8 mouse cellular contexts compared by ENCODE assay signal in the genomic region with DNA sequence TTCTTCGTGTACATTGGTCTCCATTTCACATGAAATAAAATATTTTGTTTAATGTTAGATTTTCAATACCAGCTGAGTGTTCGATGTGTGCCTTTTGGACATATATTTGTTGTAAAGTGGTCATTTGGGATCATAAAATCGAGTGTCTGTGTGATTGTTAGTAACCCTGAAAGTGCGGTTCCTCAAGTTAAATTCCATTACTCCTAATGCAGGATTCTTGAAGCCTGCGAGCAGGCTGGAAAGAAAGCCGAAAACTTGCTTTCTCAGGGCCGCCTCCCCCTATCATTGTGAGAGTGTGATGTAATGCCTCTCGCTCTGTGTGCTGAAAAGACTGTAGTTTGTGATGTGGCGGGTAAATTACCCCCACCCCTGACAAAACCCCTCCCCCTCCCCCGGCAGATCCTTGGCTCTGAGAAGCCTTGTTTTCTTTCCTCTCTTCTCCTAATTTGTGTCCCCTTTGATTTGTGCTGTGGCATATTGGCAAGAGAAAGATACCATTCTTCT.
A peak's percentile ranks its signal among the peaks of the same experiment; 100 is the strongest.
DNase-seq lines count a peak whose midpoint lies in the region; ATAC-seq and TF ChIP-seq lines count a peak whose summit lies in the region.

No protein-coding gene starts in this region.

- H3K4me1 ChIP-seq in megakaryocyte, embryonic 14.5 days: peaks cover 58% of the 10 kb centered on the region
- peaks cover 22% of the 10 kb centered on the region for H3K4me1 ChIP-seq in forebrain, postnatal 0 days (ENCODE audit: insufficient read depth)
- peaks cover 16% of the 10 kb centered on the region for H3K4me1 ChIP-seq in intestine, embryonic 15.5 days (replicated peaks)
- peaks cover 37% of the 10 kb centered on the region for H3K4me1 ChIP-seq in liver, embryonic 11.5 days (replicated peaks; ENCODE audit: control insufficient read depth, insufficient read depth, low read length)

- H3K9ac ChIP-seq in forebrain, postnatal 0 days: peak overlapping the region; percentile 61
- H3K9ac ChIP-seq in intestine, embryonic 15.5 days: peak overlapping the region; percentile 64
- H3K9ac ChIP-seq in liver, embryonic 11.5 days (ENCODE audit: low read depth, low read length): peak overlapping the region; percentile 86

- H3K36me3 ChIP-seq in megakaryocyte, embryonic 14.5 days (replicated peaks; ENCODE audit: low read length): peaks cover 7% of the 10 kb centered on the region
- no peaks in the 10 kb centered on the region for H3K36me3 ChIP-seq in forebrain, postnatal 0 days (ENCODE audit: insufficient read depth)
- H3K36me3 ChIP-seq in intestine, embryonic 15.5 days: no peaks in the 10 kb centered on the region
- no peaks in the 10 kb centered on the region for H3K36me3 ChIP-seq in liver, embryonic 11.5 days (ENCODE audit: control insufficient read depth, insufficient read depth, low read length)

- H3K27me3 ChIP-seq in megakaryocyte, embryonic 14.5 days (replicated peaks): no peaks in the 10 kb centered on the region
- no peaks in the 10 kb centered on the region for H3K27me3 ChIP-seq in forebrain, postnatal 0 days (ENCODE audit: insufficient read depth, low read length)
- no peaks in the 10 kb centered on the region for H3K27me3 ChIP-seq in intestine, embryonic 15.5 days (replicated peaks)
- H3K27me3 ChIP-seq in liver, embryonic 11.5 days (replicated peaks; ENCODE audit: control insufficient read depth, insufficient read depth, low read length): no peaks in the 10 kb centered on the region

- under 1% methylated on average over 10 of the region's 10 CpGs for WGBS in forebrain, postnatal 0 days
- WGBS in intestine, embryonic 15.5 days: 0% methylated on average over 10 of the region's 10 CpGs
- WGBS in liver, embryonic 11.5 days: 1% methylated on average over 10 of the region's 10 CpGs

- peak overlapping the region; percentile 67 for H3K4me2 ChIP-seq in forebrain, postnatal 0 days (ENCODE audit: low read depth)
- peak overlapping the region; percentile 66 for H3K4me2 ChIP-seq in intestine, embryonic 15.5 days (replicated peaks)
- H3K4me2 ChIP-seq in liver, embryonic 11.5 days: peak overlapping the region; percentile 67

- TF ChIP-seq CTCF in forebrain, postnatal 0 days (IDR thresholded peaks at IDR 0.05; ENCODE audit: low read depth): no peak

- peak overlapping the region; percentile 93 for H3K4me3 ChIP-seq in megakaryocyte, embryonic 14.5 days (replicated peaks)
- H3K4me3 ChIP-seq in forebrain, postnatal 0 days (ENCODE audit: low read depth, low read length): peak overlapping the region; percentile 47
- H3K4me3 ChIP-seq in intestine, embryonic 15.5 days (replicated peaks): peak overlapping the region; percentile 49
- peak overlapping the region; percentile 68 for H3K4me3 ChIP-seq in liver, embryonic 11.5 days (ENCODE audit: low read depth, low read length)

- DNase-seq in cerebellum, adult 18-20 months: peak; percentile 52 to 53
- peak; percentile 79 for DNase-seq in forebrain, postnatal 0 days
- peak; percentile 67 for DNase-seq in liver, embryonic 11.5 days (ENCODE audit: low spot score)
- peak; percentile 55 for DNase-seq in neural tube, embryonic 10.5 days (ENCODE audit: extremely low spot score, low spot score)
- DNase-seq in thymus, postnatal 36 days: peak; percentile 33 to 56

- no peaks in the 10 kb centered on the region for H3K9me3 ChIP-seq in megakaryocyte, embryonic 14.5 days
- H3K9me3 ChIP-seq in forebrain, postnatal 0 days (ENCODE audit: low read length): no peaks in the 10 kb centered on the region
- no peaks in the 10 kb centered on the region for H3K9me3 ChIP-seq in intestine, embryonic 15.5 days
- no peaks in the 10 kb centered on the region for H3K9me3 ChIP-seq in liver, embryonic 11.5 days (ENCODE audit: control insufficient read depth, low read length)

- H3K27ac ChIP-seq in forebrain, postnatal 0 days (ENCODE audit: low read depth, low read length): peak overlapping the region; percentile 80
- peak overlapping the region; percentile 81; the same call in 1 of the 2 replicates for H3K27ac ChIP-seq in intestine, embryonic 15.5 days
- peak overlapping the region; percentile 95 for H3K27ac ChIP-seq in liver, embryonic 11.5 days (ENCODE audit: low read depth, low read length)

- ATAC-seq in megakaryocyte, adult 5-6 weeks (ENCODE audit: poor library complexity, severe bottlenecking): no peak
- peak; percentile 60; the same call in 1 of the 2 replicates for ATAC-seq in forebrain, postnatal 0 days
- ATAC-seq in intestine, embryonic 15.5 days: peak; percentile 66
- ATAC-seq in liver, embryonic 11.5 days (replicated peaks; ENCODE audit: low FRiP score): peak; percentile 70
